Mouse (Mus musculus) hindbrain, embryonic 15.5 days (tissue): ENCODE measurements around the gene Nr4a3. TPM values are rescaled to one million over a fixed set of nuclear protein-coding genes. Genes with fewer than 3 reads are reported as not detected.

Source experiments
- ATAC-seq: fragments of 200-750 bp; cut with Nextera tagmentation; 2 replicates; pipeline ENCODE4 v1.8.0; 2017; ENCODE audit warnings: low read depth, moderate number of reproducible peaks, moderate TSS enrichment; ENCODE audit not compliant: low FRiP score
- H3K27ac ChIP-seq: fragments of 300-500 bp; sonication (generic); replicated peaks from 2 replicates; pipeline ENCODE4 v1.5.1; 2015; ENCODE audit warnings: mild to moderate bottlenecking, inconsistent platforms
- H3K27me3 ChIP-seq: fragments of 300-500 bp; sonication (generic); 2 replicates; pipeline ENCODE4 v1.6.1; 2015; ENCODE audit warnings: control low read depth, inconsistent platforms
- H3K36me3 ChIP-seq: fragments of 300-500 bp; sonication (generic); 2 replicates; pipeline ENCODE4 v1.6.1; 2015; ENCODE audit warnings: control low read depth, inconsistent platforms
- H3K4me1 ChIP-seq: fragments of 300-500 bp; sonication (generic); replicated peaks from 2 replicates; pipeline ENCODE4 v1.6.1; 2015; ENCODE audit warnings: control low read depth, inconsistent platforms
- H3K4me2 ChIP-seq: fragments of 300-500 bp; sonication (generic); 2 replicates; pipeline ENCODE4 v1.6.1; 2015; ENCODE audit warnings: moderate library complexity, mild to moderate bottlenecking, inconsistent platforms
- H3K4me3 ChIP-seq: fragments of 300-500 bp; sonication (generic); 2 replicates; pipeline ENCODE4 v1.5.1; 2015; ENCODE audit warnings: mild to moderate bottlenecking, inconsistent platforms
- H3K9ac ChIP-seq: fragments of 300-500 bp; sonication (generic); 2 replicates; pipeline ENCODE4 v1.6.1; 2015; ENCODE audit warnings: inconsistent platforms
- H3K9me3 ChIP-seq: fragments of 300-500 bp; sonication (generic); 2 replicates; pipeline ENCODE4 v1.6.1; 2016; ENCODE audit warnings: control low read depth, inconsistent platforms
- WGBS: fragments of 180-500 bp; shearing (Covaris S2); methylation state at CpG from one replicate; pipeline ENCODE4 v1.1.7; 2015; 5-methylcytosine and 5-hydroxymethylcytosine counted together
- polyA plus RNA-seq: library from polyadenylated mRNA; unstranded; fragments of >200 nt; fragmentation: Nextera tagmentation; extraction: Ambion mirVana; gene quantifications from 2 replicates; pipeline ENCODE4 v1.2.1, GENCODE M21; 2015

Nr4a3 gene
- polyA plus RNA-seq, 1 experiment from 2014 or later = 2.3 TPM

DNA sequence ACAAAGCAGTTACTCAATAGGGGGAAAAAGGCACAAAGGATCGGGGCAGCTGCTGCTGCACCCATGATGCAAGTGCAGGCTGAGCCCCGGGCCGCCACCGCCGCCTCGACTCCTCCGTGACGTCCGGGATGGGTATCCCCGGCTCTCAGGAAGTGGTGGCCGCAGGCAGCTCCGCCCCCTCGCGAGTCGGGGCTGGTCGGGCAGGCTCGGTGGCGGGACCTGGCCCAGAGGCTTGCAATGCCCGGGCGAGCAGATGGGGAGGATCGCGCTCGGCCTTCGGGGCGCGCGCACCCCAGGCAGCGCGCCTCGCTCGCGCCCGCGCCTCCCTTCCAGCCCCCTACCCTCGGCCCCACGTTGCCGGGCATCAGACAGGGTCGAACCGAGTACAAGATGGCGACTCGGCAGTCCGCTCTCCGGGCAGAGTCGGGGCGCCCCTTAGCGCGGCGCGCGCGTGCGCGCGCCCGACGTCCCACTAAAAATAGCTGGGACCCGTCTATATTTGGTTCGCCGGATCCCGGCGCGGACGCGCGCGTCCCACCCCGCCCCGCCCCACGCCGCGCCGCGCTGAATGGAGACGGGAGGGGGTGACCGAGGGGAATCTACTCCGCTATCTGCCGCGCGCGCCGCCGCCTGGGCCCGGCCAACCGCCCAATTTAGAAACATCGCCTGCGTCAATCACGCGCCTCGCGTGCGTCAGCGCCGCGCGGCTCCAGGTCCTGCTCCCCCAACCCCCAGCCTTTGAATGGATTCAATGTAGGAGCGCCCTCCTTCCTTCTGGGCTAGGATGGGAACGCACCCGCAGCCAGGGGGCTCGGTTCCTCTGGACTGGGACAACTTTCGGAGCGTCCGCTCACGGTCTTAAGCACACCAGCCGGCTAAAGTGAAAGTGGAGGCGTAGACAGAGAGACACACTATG, 1.9 kb upstream of the Nr4a3 start:
- H3K9ac ChIP-seq = peak overlapping the region; percentile 78
- peaks cover 48% of the 10 kb centered on the region for H3K4me1 ChIP-seq
- under 1% methylated on average over 93 of the region's 105 CpGs for WGBS

GRCm38 (mm10) chr4:48044141-48044490, 837 bp upstream of the Nr4a3 start:
- Histone ChIP-seq H3K27ac (peak overlapping the region; percentile 87), H3K4me1 (peaks cover 58% of the 10 kb centered on the region), H3K4me3 (peak overlapping the region; percentile 74), H3K36me3 (no peaks in the 10 kb centered on the region), H3K4me2 (peak overlapping the region; percentile 97), H3K27me3 (peaks cover 13% of the 10 kb centered on the region), H3K9ac (peak overlapping the region; percentile 54), H3K9me3 (no peaks in the 10 kb centered on the region)
- no peak for ATAC-seq
- WGBS = under 1% methylated on average over 11 of the region's 11 CpGs

More for the DNA sequence above, 1.9 kb upstream of the Nr4a3 start:
- 0 out of 2 replicates have a peak, but pooled peaks cover 5% of the 10 kb centered on the region for H3K27me3 ChIP-seq
- H3K4me3 ChIP-seq = peak overlapping the region; percentile 74
- peak; percentile 90 for ATAC-seq
- no peaks in the 10 kb centered on the region for H3K9me3 ChIP-seq
- H3K27ac ChIP-seq = peak overlapping the region; percentile 98
- H3K36me3 ChIP-seq = no peaks in the 10 kb centered on the region
- H3K4me2 ChIP-seq = peak overlapping the region; percentile 97

DNA sequence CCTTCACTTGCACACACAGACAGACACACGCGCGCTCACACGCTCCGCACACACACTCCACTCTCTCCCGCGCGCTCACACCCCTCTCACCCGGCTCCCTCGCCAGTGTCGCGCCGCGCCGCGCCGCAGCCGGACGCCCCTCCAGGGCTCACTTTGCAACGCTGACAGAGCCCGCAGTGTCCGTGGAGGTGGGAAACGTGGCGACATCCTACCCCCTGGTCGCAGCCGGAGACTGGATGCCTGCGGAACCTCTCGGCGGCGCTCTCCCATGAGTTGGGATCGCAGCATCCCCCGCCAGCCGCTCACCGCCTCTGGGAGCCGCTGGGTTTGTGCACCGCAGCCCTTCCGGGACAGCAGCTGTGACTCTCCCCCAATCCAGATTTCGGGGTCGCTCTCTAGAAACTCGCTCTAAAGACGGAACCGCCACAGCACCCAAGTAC, 348 bp downstream of the Nr4a3 start:
- peaks cover 22% of the 10 kb centered on the region for H3K27me3 ChIP-seq
- H3K36me3 ChIP-seq = no peaks in the 10 kb centered on the region
- H3K9me3 ChIP-seq = no peaks in the 10 kb centered on the region
- under 1% methylated on average over 42 of the region's 42 CpGs for WGBS
- H3K27ac ChIP-seq = peak overlapping the region; percentile 87
- no peak for ATAC-seq
- peak overlapping the region; percentile 97 for H3K4me2 ChIP-seq
- peak overlapping the region; percentile 54 for H3K9ac ChIP-seq
- H3K4me1 ChIP-seq = peaks cover 58% of the 10 kb centered on the region
- H3K4me3 ChIP-seq = peak overlapping the region; percentile 74

DNA sequence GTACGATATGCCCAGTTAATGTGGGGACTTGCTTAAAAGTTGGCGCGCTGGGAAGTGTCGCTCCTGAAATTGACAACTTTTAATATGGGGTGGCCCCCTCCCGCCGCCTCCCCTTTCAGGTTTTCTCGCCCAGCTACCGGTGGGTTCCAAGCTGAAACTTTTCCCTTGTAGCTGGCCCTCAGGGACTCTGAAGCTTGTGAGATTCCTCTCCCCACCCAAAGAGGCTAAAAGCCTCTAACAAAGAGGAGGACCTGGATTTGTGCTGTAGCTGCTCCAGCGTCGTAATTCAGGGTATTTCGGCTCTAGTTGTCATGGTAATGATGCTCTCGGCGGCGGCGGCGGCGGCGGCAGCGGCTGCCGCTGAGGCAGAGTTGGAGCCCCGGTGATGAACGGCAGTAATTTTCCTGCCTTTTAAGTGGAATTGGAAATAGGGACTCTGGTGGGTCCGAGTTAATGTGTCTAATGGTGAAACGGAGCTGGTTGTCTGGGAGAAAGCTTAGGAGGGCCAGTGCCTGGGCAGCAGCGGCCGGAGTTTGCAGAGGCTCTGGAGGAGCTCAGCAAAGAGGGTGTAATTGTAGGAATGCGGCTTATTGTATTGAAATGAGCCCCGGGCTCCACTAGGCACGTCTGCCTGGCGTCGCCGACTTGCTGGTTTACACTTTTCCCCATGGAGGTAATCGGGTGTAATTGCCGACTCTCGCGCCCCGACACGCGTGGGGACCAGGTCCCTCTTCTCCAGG, 938 bp downstream of the Nr4a3 start:
- H3K9ac ChIP-seq = peak overlapping the region; percentile 54
- H3K9me3 ChIP-seq = no peaks in the 10 kb centered on the region
- peak overlapping the region; percentile 74 for H3K4me3 ChIP-seq
- ATAC-seq = no peak
- H3K4me2 ChIP-seq = peak overlapping the region; percentile 97
- peaks cover 58% of the 10 kb centered on the region for H3K4me1 ChIP-seq
- under 1% methylated on average over 39 of the region's 39 CpGs for WGBS
- no peaks in the 10 kb centered on the region for H3K36me3 ChIP-seq
- peaks cover 28% of the 10 kb centered on the region for H3K27me3 ChIP-seq
- peak overlapping the region; percentile 87 for H3K27ac ChIP-seq

- Histone ChIP-seq H3K4me3 (peak overlapping the region; percentile 74), H3K27me3 (peaks cover 33% of the 10 kb centered on the region), H3K36me3 (no peaks in the 10 kb centered on the region), H3K27ac (peak overlapping the region; percentile 87; the same call in 1 of the 2 replicates), H3K9me3 (no peaks in the 10 kb centered on the region), H3K4me2 (peak overlapping the region; percentile 97), H3K4me1 (peaks cover 58% of the 10 kb centered on the region), H3K9ac (peak overlapping the region; percentile 54)
- 1% methylated on average over 20 of the region's 20 CpGs for WGBS
- ATAC-seq = no peak
Measured at GRCm38 (mm10) chr4:48046461-48046901, 1.5 kb downstream of the Nr4a3 start.

DNA sequence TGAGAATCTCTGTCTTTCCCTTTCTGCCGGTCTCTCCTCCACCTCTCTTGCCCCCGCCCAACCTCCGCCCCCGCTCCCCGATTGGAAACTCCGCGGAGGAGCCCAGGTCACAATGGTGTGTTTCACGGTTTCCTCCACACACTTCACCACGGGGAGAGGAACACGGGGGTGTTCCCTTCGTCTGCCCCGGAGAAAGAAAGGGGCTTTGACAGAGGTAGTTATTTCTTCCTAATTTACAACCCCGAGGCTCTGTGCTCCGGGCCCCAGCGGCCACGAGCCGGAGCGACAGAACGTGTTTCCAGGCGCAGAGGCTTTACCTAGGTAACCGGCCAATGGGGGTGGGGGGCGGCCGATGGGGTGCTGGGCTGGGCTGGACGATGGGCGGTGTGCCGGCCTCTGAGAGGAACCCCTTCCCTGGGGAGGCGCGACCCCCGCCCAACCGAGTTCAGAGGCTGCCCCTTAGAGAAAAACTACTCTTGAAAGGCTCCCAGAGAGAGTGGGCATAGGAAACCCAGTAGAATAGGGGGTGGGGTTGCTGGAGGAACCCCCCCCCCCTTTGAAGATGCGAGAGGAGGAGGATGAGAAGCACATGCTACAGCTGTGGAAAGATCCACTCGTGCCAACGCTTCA, 2.3 kb downstream of the Nr4a3 start:
- under 1% methylated on average over 33 of the region's 33 CpGs for WGBS
- Histone ChIP-seq H3K9ac (0 out of 2 replicates have a peak overlapping the region, but pooled peaks have one; percentile 28), H3K27ac (no peak overlapping the region), H3K36me3 (no peaks in the 10 kb centered on the region), H3K9me3 (no peaks in the 10 kb centered on the region), H3K4me3 (peak overlapping the region; percentile 74), H3K27me3 (peaks cover 33% of the 10 kb centered on the region), H3K4me2 (peak overlapping the region; percentile 97), H3K4me1 (peaks cover 57% of the 10 kb centered on the region)
- ATAC-seq = no peak

GRCm38 (mm10) chr4:48047766-48048371, 2.9 kb downstream of the Nr4a3 start:
- peak overlapping the region; percentile 74 for H3K4me3 ChIP-seq
- H3K9me3 ChIP-seq = no peaks in the 10 kb centered on the region
- ATAC-seq = no peak
- H3K4me1 ChIP-seq = peaks cover 54% of the 10 kb centered on the region
- peak overlapping the region; percentile 97 for H3K4me2 ChIP-seq
- no peak overlapping the region for H3K9ac ChIP-seq
- peaks cover 38% of the 10 kb centered on the region for H3K27me3 ChIP-seq
- 2% methylated on average over 30 of the region's 30 CpGs for WGBS
- H3K27ac ChIP-seq = no peak overlapping the region
- H3K36me3 ChIP-seq = no peaks in the 10 kb centered on the region

- no peak for ATAC-seq
- Histone ChIP-seq H3K4me3 (peak overlapping the region; percentile 74), H3K9ac (no peak overlapping the region), H3K9me3 (no peaks in the 10 kb centered on the region), H3K27ac (no peak overlapping the region), H3K27me3 (peaks cover 46% of the 10 kb centered on the region), H3K36me3 (no peaks in the 10 kb centered on the region), H3K4me2 (peak overlapping the region; percentile 97), H3K4me1 (peaks cover 51% of the 10 kb centered on the region)
- 2% methylated on average over 35 of the region's 35 CpGs for WGBS
Measured at GRCm38 (mm10) chr4:48048456-48049315, 3.7 kb downstream of the Nr4a3 start.

DNA sequence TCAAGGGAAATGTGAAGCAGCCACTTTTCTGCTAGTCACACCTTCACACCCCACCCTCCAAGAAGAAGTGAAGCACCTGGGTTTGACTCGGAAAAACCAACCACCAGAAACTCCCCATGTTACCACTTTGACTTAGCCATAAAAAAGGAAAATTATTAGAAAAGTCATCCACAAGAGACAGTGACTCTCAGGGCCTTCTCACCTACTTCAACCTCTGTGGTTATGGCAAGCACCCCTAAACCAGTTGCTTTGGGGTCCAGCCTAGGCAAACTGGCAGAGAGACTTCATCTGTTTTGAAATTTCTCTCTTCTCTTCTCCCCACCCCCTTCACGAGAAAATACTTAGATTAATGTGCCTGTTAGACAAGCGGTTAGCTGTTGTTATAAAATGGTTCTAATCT, 5.1 kb downstream of the Nr4a3 start:
- Histone ChIP-seq H3K36me3 (no peaks in the 10 kb centered on the region), H3K27ac (no peak overlapping the region), H3K27me3 (peaks cover 51% of the 10 kb centered on the region), H3K9ac (no peak overlapping the region), H3K4me3 (no peak overlapping the region), H3K4me2 (no peak overlapping the region), H3K4me1 (peaks cover 45% of the 10 kb centered on the region), H3K9me3 (no peaks in the 10 kb centered on the region)
- no peak for ATAC-seq
- 65% methylated on average over 3 of the region's 3 CpGs for WGBS

- ATAC-seq = no peak
- H3K9me3 ChIP-seq = no peaks in the 10 kb centered on the region
- peaks cover 51% of the 10 kb centered on the region for H3K27me3 ChIP-seq
- H3K9ac ChIP-seq = no peak overlapping the region
- H3K4me2 ChIP-seq = no peak overlapping the region
- H3K36me3 ChIP-seq = no peaks in the 10 kb centered on the region
- H3K27ac ChIP-seq = no peak overlapping the region
- H3K4me3 ChIP-seq = no peak overlapping the region
- H3K4me1 ChIP-seq = peaks cover 43% of the 10 kb centered on the region
- WGBS = 59% methylated on average over 5 of the region's 5 CpGs
Measured at GRCm38 (mm10) chr4:48050442-48050841, 5.5 kb downstream of the Nr4a3 start.
